Mouse (Mus musculus) limb, embryonic 11.5 days (tissue): ENCODE measurements around the gene Zbtb20. TPM values are rescaled to one million over a fixed set of nuclear protein-coding genes. Genes with fewer than 3 reads are reported as not detected.

Experiments
- ATAC-seq: fragments of 200-750 bp; cut with Nextera tagmentation; 2 replicates; pipeline ENCODE4 v1.8.0; 2017; ENCODE audit warnings: low read depth; ENCODE audit not compliant: insufficient number of reproducible peaks, low FRiP score, low TSS enrichment
- DNase-seq: peaks from one replicate; pipeline ENCODE4 v3.0.0-alpha.2; 2015; ENCODE audit warnings: low spot score
- H3K27ac ChIP-seq: fragments of 300-500 bp; sonication (generic); replicated peaks from 2 replicates; pipeline ENCODE4 v1.5.1; 2014; ENCODE audit warnings: low read depth, mild to moderate bottlenecking, low read length
- H3K27me3 ChIP-seq: fragments of 300-500 bp; sonication (generic); 2 replicates; pipeline ENCODE4 v1.6.1; 2014; ENCODE audit warnings: mild to moderate bottlenecking, low read length, mixed read lengths; ENCODE audit not compliant: control insufficient read depth, insufficient read depth
- H3K36me3 ChIP-seq: fragments of 300-500 bp; sonication (generic); 2 replicates; pipeline ENCODE4 v1.6.1; 2014; ENCODE audit warnings: mild to moderate bottlenecking, low read length, moderate library complexity, mixed read lengths; ENCODE audit not compliant: control insufficient read depth, insufficient read depth
- H3K4me1 ChIP-seq: fragments of 300-500 bp; sonication (generic); 2 replicates; pipeline ENCODE4 v1.6.1; 2014; ENCODE audit warnings: low read length, mixed read lengths; ENCODE audit not compliant: control insufficient read depth, insufficient read depth
- H3K4me2 ChIP-seq: fragments of 300-500 bp; sonication (generic); 2 replicates; pipeline ENCODE4 v1.6.1; 2014; ENCODE audit warnings: low read depth, mild to moderate bottlenecking, moderate library complexity; ENCODE audit not compliant: severe bottlenecking
- H3K4me3 ChIP-seq: fragments of 300-500 bp; sonication (generic); 2 replicates; pipeline ENCODE4 v1.5.1; 2014; ENCODE audit warnings: low read depth, low read length
- H3K9ac ChIP-seq: fragments of 300-500 bp; sonication (generic); 2 replicates; pipeline ENCODE4 v1.6.1; 2014; ENCODE audit warnings: mild to moderate bottlenecking, low read length
- H3K9me3 ChIP-seq: fragments of 300-500 bp; sonication (generic); 2 replicates; pipeline ENCODE4 v1.6.1; 2016; ENCODE audit warnings: low read length; ENCODE audit not compliant: control insufficient read depth
- WGBS: fragments of 180-500 bp; shearing (Covaris S2); extraction: QIAGEN DNeasy Blood & Tissue Kit; methylation state at CpG from one replicate; pipeline ENCODE4 v1.1.7; 2014; 5-methylcytosine and 5-hydroxymethylcytosine counted together
- polyA plus RNA-seq: library from polyadenylated mRNA; unstranded; fragments of >200 nt; fragmentation: Nextera tagmentation; extraction: Ambion mirVana; gene quantifications from 2 replicates; pipeline ENCODE4 v1.2.1, GENCODE M21; 2014

Gene Zbtb20
- polyA plus RNA-seq, 1 experiment from 2014 or later: 12.9 TPM

DNA sequence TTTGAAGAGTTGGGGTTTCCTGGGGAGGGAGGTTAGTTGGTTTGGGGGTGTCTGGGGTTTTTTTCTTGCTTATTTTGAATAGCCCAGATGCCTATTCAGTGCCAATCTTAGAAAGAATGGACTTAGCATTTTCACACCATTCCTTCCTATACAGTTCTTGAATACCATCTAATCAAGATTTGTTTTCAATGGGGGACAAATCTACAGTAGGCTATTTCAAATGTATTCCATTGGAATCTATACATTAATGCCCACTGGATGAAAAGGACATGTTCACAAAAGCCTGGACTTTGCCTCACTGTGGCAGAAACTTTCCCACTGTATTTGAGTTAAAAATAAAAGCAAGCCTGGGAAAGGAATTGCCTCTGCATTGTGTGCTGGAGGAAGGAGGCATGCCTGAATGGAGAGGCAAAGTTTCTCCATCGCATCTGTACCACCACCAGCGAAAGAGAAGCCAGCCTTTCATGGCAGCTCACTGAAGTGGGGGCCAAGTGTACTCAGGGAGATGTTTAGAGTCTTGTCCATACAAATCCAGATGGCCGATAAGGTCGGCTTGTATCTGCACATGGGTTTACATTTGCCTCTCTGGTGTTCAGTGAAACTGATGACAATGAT, 728.8 kb downstream of the Zbtb20 start:
- Histone ChIP-seq H3K27me3 (no peaks in the 10 kb centered on the region), H3K9ac (no peak overlapping the region), H3K27ac (no peak overlapping the region), H3K9me3 (no peaks in the 10 kb centered on the region), H3K4me2 (no peak overlapping the region), H3K36me3 (no peaks in the 10 kb centered on the region), H3K4me1 (peaks cover 7% of the 10 kb centered on the region), H3K4me3 (no peak overlapping the region)
- DNase-seq (no peak), ATAC-seq (no peak)
- WGBS: 75% methylated on average over 4 of the region's 4 CpGs

DNA sequence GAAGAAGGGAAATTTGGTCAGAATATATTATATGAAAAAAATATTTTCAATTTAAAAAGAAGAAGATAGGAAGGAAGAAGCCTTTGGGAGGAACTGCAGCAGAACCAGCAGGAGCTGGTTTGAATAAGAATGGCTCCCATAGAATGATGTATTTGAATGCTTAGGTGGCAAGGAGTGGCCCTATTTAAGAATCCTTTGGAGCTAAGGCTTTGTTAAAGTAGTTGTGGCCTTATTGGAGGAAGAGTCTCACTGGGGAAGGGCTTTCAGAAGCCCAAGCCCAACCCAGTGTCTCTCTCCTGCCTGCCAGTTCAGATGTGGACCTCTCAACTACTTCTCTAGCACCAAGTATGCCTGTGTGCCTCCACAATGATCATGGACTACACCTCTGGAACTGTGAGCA, 731.4 kb downstream of the Zbtb20 start:
- DNase-seq (no peak), ATAC-seq (no peak)
- H3K36me3 ChIP-seq: no peaks in the 10 kb centered on the region

DNA sequence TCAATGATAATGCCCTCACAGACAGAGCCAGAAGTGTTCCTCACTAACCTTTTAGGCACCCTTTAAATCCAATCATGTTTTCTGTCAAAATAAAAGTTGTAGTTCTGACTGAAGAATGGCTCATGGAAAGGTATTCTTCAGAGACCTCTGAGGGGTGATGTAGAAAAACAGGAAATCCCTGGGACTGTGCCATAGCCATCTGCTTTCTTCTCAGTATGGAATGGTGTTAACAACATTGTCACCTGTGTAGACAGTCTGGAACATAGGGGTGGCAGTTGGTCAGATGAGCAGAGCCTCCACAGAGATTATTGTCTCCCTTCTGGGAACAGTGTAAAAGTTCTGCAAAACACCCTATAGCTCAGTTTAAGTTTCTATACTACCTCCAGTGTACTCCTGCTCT, 732.4 kb downstream of the Zbtb20 start:
- no peaks in the 10 kb centered on the region for H3K36me3 ChIP-seq
- DNase-seq (no peak), ATAC-seq (no peak)
- no peak overlapping the region for H3K4me2 ChIP-seq
- no peaks in the 10 kb centered on the region for H3K9me3 ChIP-seq
- peaks cover 7% of the 10 kb centered on the region for H3K4me1 ChIP-seq
- H3K27me3 ChIP-seq: no peaks in the 10 kb centered on the region
- no peak overlapping the region for H3K27ac ChIP-seq
- H3K9ac ChIP-seq: no peak overlapping the region
- no peak overlapping the region for H3K4me3 ChIP-seq

More for the DNA sequence above, 731.4 kb downstream of the Zbtb20 start:
- Histone ChIP-seq H3K27me3 (no peaks in the 10 kb centered on the region), H3K9me3 (no peaks in the 10 kb centered on the region), H3K4me3 (no peak overlapping the region), H3K9ac (no peak overlapping the region), H3K4me1 (peaks cover 7% of the 10 kb centered on the region), H3K4me2 (no peak overlapping the region), H3K27ac (no peak overlapping the region)

DNA sequence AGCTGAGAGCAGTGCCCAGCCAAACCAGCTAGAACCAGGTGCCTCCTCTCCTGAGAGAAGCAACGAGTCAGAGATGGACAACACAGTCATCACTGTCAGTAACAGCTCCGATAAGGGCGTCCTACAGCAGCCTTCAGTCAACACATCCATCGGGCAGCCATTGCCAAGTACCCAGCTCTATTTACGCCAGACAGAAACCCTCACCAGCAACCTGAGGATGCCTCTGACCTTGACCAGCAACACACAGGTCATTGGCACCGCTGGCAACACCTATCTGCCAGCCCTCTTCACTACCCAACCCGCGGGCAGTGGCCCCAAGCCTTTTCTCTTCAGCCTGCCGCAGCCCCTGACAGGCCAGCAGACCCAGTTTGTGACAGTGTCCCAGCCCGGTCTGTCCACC, 734.7 kb downstream of the Zbtb20 start:
- no peak overlapping the region for H3K4me2 ChIP-seq
- no peaks in the 10 kb centered on the region for H3K27me3 ChIP-seq
- H3K4me1 ChIP-seq: no peaks in the 10 kb centered on the region
- H3K9me3 ChIP-seq: no peaks in the 10 kb centered on the region
- H3K27ac ChIP-seq: no peak overlapping the region
- no peak overlapping the region for H3K9ac ChIP-seq
- no peaks in the 10 kb centered on the region for H3K36me3 ChIP-seq
- H3K4me3 ChIP-seq: no peak overlapping the region
- WGBS: 93% methylated on average over 10 of the region's 10 CpGs
- ATAC-seq (no peak), DNase-seq (no peak)

DNA sequence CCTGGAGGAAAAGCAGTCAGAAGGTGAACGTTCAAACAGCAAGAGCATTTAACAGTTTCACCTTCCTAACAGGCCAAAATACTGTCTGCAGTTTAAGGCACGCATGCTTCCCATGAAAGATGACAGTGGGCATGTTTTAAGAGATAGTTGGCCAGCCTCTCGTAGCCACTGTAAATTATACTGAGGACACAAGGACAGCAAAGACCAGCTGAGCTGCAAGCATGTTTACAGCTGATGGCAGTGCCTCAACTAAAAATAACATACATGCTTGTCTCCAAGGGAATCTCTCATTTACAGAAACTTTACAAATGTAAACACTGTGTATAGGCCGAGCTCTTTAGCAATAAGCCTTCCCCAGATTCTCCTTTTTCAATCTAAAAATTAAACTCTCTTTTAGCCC, 740.7 kb downstream of the Zbtb20 start:
- no peaks in the 10 kb centered on the region for H3K27me3 ChIP-seq
- H3K9ac ChIP-seq: no peak overlapping the region
- no peak overlapping the region for H3K27ac ChIP-seq
- peaks cover 7% of the 10 kb centered on the region; the same call in 1 of the 2 replicates for H3K4me1 ChIP-seq
- no peak for ATAC-seq
- 69% methylated on average over 4 of the region's 4 CpGs for WGBS
- H3K36me3 ChIP-seq: no peaks in the 10 kb centered on the region
- DNase-seq: no peak
- H3K9me3 ChIP-seq: no peaks in the 10 kb centered on the region
- H3K4me2 ChIP-seq: no peak overlapping the region
- H3K4me3 ChIP-seq: no peak overlapping the region

DNA sequence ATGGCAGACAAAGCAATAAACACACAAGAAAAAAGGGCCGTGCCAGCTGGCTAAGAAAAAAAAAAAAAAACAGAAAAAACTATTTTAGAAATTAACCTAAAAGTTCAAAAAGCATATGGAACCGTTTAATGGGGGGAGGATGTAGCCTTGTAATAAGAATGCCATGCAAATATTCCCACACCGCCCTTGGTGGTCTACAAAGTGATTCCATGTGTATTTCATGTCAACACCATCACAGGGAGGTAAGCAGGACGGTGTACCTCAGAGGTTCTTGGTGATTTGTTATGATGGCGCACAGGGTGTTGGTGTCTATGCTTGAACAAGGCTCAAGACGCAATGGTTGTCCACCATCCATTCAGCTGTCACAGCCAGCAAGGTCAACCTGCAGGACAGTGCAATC, 741.7 kb downstream of the Zbtb20 start:
- ATAC-seq: no peak
- Histone ChIP-seq H3K27me3 (no peaks in the 10 kb centered on the region), H3K4me3 (no peak overlapping the region), H3K36me3 (no peaks in the 10 kb centered on the region), H3K4me2 (no peak overlapping the region), H3K9me3 (no peaks in the 10 kb centered on the region), H3K9ac (no peak overlapping the region), H3K4me1 (peaks cover 7% of the 10 kb centered on the region; the same call in 1 of the 2 replicates), H3K27ac (no peak overlapping the region)
- WGBS: 41% methylated on average over 6 of the region's 6 CpGs
- DNase-seq: peak; percentile 36

DNA sequence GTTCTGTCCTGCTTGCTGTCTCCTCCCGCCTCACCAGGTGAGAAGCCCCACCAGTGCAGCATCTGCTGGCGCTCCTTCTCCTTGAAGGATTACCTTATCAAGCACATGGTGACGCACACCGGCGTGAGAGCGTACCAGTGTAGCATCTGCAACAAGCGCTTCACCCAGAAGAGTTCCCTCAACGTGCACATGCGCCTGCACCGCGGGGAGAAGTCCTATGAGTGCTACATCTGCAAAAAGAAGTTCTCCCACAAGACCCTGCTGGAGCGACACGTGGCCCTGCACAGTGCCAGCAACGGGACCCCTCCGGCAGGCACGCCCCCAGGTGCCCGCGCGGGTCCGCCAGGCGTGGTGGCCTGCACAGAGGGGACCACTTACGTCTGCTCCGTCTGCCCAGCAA, 742.6 kb downstream of the Zbtb20 start:
- H3K36me3 ChIP-seq: no peaks in the 10 kb centered on the region
- WGBS: 91% methylated on average over 23 of the region's 23 CpGs
- peaks cover 7% of the 10 kb centered on the region; the same call in 1 of the 2 replicates for H3K4me1 ChIP-seq
- no peak for DNase-seq
- no peak overlapping the region for H3K27ac ChIP-seq
- no peak overlapping the region for H3K4me3 ChIP-seq
- H3K9ac ChIP-seq: no peak overlapping the region
- no peak overlapping the region for H3K4me2 ChIP-seq
- no peak for ATAC-seq
- H3K27me3 ChIP-seq: no peaks in the 10 kb centered on the region
- H3K9me3 ChIP-seq: no peaks in the 10 kb centered on the region

DNA sequence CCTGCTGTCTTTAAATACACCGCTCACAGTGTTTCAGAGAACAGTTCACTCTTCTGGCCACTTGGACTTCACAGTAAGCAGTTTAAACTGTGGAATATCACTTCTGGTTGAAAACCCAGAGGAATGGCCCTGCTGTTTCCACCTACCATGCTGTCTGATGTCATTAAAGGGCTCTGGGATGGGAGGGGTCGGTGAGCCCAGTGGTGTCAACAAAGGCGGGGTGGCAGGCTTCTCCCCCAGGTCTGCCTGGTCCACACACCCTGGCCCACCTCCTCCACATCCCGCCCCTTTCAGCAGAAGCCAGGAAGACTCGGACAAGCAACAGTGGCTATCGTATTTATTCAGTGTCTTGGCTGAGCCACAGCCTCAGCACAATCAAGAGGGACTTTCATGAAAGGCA, 743.6 kb downstream of the Zbtb20 start:
- no peaks in the 10 kb centered on the region for H3K27me3 ChIP-seq
- H3K4me2 ChIP-seq: no peak overlapping the region
- H3K9ac ChIP-seq: no peak overlapping the region
- H3K4me3 ChIP-seq: no peak overlapping the region
- H3K36me3 ChIP-seq: no peaks in the 10 kb centered on the region
- no peaks in the 10 kb centered on the region for H3K9me3 ChIP-seq
- WGBS: 54% methylated on average over 6 of the region's 6 CpGs
- no peak for ATAC-seq
- peaks cover 7% of the 10 kb centered on the region; the same call in 1 of the 2 replicates for H3K4me1 ChIP-seq
- DNase-seq: no peak
- H3K27ac ChIP-seq: no peak overlapping the region

DNA sequence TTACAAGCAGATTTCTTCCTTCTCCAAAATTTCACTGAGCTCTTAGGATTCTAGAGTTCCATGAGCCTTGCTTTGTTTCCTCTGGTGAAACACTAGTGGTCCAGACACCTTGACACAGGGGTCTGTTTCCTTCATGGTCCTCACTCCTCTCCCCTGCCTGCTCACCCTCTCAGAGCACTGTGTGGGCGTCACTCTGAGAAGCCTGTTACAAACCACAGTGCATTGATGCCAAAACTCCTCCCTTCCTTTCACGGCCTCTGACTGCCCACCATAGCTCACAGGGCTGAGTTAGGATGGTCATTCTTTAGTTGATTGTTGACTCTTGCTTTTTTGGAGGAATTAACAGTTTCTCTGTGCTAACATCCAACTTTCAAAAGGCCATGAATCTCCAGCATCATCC, 744.7 kb downstream of the Zbtb20 start:
- H3K9ac ChIP-seq: no peak overlapping the region
- no peak overlapping the region for H3K4me2 ChIP-seq
- ATAC-seq (no peak), DNase-seq (no peak)
- no peak overlapping the region for H3K4me3 ChIP-seq
- peaks cover 7% of the 10 kb centered on the region; the same call in 1 of the 2 replicates for H3K4me1 ChIP-seq
- H3K36me3 ChIP-seq: no peaks in the 10 kb centered on the region
- H3K9me3 ChIP-seq: no peaks in the 10 kb centered on the region
- no peak overlapping the region for H3K27ac ChIP-seq
- 36% methylated on average over 2 of the region's 2 CpGs for WGBS
- H3K27me3 ChIP-seq: no peaks in the 10 kb centered on the region
